Mouse (Mus musculus): ENCODE results near the gene Cadm1.

DNA sequence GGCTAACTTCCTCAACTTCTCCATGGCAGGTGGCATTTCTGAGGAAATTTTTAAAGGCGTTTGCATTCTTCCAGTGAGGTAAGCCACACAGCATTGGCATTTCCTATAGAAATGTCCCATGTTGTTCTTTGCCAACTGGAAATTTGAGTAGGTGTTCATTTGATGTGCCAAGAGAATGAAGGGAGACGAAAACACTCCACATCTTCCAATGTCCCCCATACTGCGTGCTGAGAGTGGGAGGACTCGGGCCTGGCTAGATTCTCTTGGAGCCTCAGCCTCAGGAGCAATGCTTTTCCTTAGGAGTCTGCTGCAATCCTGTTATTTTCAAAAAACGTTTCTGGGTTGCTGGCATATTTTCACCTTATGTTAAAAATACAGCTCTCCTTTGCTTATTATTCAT lies 2.2 kb upstream of the Cadm1 start:
- TF ChIP-seq CTCF (IDR thresholded peaks at IDR 0.05): no peak
- TF ChIP-seq EP300 (IDR thresholded peaks at IDR 0.05): no peak
